Mouse (Mus musculus): ENCODE measurements around the gene Cavin4.
A peak's percentile ranks its signal among the peaks of the same experiment; 100 is the strongest.
"Not testable (repeated sequence)": the region's sequence is repeated elsewhere in the genome, so short reads cannot be mapped to it uniquely, and the experiment has no call there.

Cavin4 gene

GRCm38 (mm10) chr4:48674412-48674811 is 11.1 kb downstream of the Cavin4 start:
- no peak for DNase-seq

- no peak for DNase-seq
Observed at GRCm38 (mm10) chr4:48676570-48677185, 13.4 kb downstream of the Cavin4 start.

- DNase-seq, result no peak
Observed at GRCm38 (mm10) chr4:48677276-48677675, 14.0 kb downstream of the Cavin4 start.

GRCm38 (mm10) chr4:48677812-48678211 is 14.5 kb downstream of the Cavin4 start:
- DNase-seq, result no peak

GRCm38 (mm10) chr4:48678793-48679192 is 15.5 kb downstream of the Cavin4 start:
- no peak for DNase-seq

GRCm38 (mm10) chr4:48679728-48680127 is 16.4 kb downstream of the Cavin4 start:
- not testable (repeated sequence) for DNase-seq

GRCm38 (mm10) chr4:48680214-48680613 is 16.9 kb downstream of the Cavin4 start:
- no peak for DNase-seq

- DNase-seq, result no peak
Observed at GRCm38 (mm10) chr4:48680648-48681343, 17.5 kb downstream of the Cavin4 start.

GRCm38 (mm10) chr4:48683126-48683525 is 19.8 kb downstream of the Cavin4 start:
- DNase-seq, result no peak

- not testable (repeated sequence) for DNase-seq
Observed at GRCm38 (mm10) chr4:48683633-48684209, 20.4 kb downstream of the Cavin4 start.

- no peak for DNase-seq
Observed at GRCm38 (mm10) chr4:48684593-48685187, 21.4 kb downstream of the Cavin4 start.

- DNase-seq, result no peak
Observed at GRCm38 (mm10) chr4:48688148-48688547, 24.8 kb downstream of the Cavin4 start.

GRCm38 (mm10) chr4:48690640-48691039 is 27.3 kb downstream of the Cavin4 start:
- DNase-seq, result peak; percentile 73

- DNase-seq, result peak; percentile 24
Observed at GRCm38 (mm10) chr4:48691793-48692437, 28.6 kb downstream of the Cavin4 start.

- DNase-seq, result no peak
Observed at GRCm38 (mm10) chr4:48692736-48693292, 29.5 kb downstream of the Cavin4 start.

- DNase-seq, result no peak
Observed at GRCm38 (mm10) chr4:48696706-48697105, 33.4 kb downstream of the Cavin4 start.

- no peak for DNase-seq
Observed at GRCm38 (mm10) chr4:48697302-48697701, 34.0 kb downstream of the Cavin4 start.

- DNase-seq, result no peak
Observed at GRCm38 (mm10) chr4:48715865-48716650, 52.7 kb downstream of the Cavin4 start.

- no peak for DNase-seq
Observed at GRCm38 (mm10) chr4:48716817-48717216, 53.5 kb downstream of the Cavin4 start.
